Comparison of ENCODE assay signal across 8 mouse cellular contexts in the genomic region with DNA sequence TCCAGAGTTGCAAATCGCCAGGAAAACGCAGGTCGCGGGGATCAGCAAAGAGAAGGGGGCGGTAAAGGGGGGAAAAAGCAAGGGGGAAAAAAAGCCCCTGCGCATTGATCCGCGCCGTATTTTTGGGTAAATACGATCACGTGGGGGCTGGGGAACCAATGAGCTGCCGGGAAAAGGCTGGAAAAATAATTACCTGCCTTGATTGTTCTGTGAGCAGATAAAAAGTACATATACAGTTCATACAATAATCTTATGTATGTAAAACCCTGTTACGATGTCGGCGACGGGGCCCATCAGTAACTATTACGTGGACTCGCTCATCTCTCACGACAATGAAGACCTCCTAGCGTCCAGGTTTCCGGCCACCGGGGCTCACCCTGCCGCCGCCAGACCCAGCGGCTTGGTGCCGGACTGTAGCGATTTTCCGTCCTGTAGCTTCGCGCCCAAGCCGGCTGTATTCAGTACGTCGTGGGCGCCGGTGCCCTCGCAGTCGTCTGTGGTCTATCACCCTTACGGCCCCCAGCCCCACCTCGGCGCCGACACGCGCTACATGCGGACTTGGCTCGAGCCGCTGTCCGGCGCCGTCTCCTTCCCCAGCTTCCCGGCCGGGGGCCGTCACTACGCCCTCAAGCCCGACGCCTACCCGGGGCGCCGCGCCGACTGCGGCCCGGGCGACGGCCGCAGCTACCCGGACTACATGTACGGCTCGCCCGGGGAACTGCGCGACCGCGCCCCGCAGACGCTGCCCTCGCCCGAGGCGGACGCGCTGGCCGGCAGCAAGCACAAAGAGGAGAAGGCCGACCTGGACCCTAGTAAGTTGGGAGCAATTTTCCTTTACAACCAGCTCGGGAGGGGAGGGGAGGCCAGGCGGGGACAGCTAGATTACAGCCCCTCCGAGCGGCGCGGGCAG. TPM values are rescaled to one million over a fixed set of nuclear protein-coding genes. Genes with fewer than 3 reads are reported as not detected.
DNase-seq lines count a peak whose midpoint lies in the region; ATAC-seq lines count a peak whose summit lies in the region.

No protein-coding gene starts in this region.

- H3K9me3 ChIP-seq in heart, embryonic 10.5 days = no peaks in the 10 kb centered on the region
- no peaks in the 10 kb centered on the region for H3K9me3 ChIP-seq in hindbrain, embryonic 11.5 days (ENCODE audit: control insufficient read depth, low read length)
- no peaks in the 10 kb centered on the region for H3K9me3 ChIP-seq in liver, embryonic 13.5 days (replicated peaks)

- H3K36me3 ChIP-seq in heart, embryonic 10.5 days = no peaks in the 10 kb centered on the region
- H3K36me3 ChIP-seq in hindbrain, embryonic 11.5 days (ENCODE audit: control insufficient read depth, insufficient read depth, low read length) = no peaks in the 10 kb centered on the region
- H3K36me3 ChIP-seq in liver, embryonic 13.5 days = no peaks in the 10 kb centered on the region

- H3K9ac ChIP-seq in hindbrain, embryonic 11.5 days (ENCODE audit: low read depth, low read length) = no peak overlapping the region
- H3K9ac ChIP-seq in liver, embryonic 13.5 days = no peak overlapping the region

- no peak for DNase-seq in heart, embryonic 10.5 days (ENCODE audit: low spot score)
- DNase-seq in heart, postnatal 36 days = no peak
- DNase-seq in ZHBTc4 (ENCODE audit: low read depth, low spot score) = peak; percentile 85
- peak; percentile 76 for DNase-seq in hindbrain, embryonic 11.5 days (ENCODE audit: low spot score)
- DNase-seq in liver, embryonic 13.5 days = no peak
- no peak for DNase-seq in spleen, postnatal 10 days (ENCODE audit: low spot score in 2 of 2)
- DNase-seq in thymus, adult 18-20 months = no peak
- no peak for DNase-seq in layer of hippocampus, adult 11-12 months (ENCODE audit: low spot score)

- peak overlapping the region; percentile 51 for H3K4me3 ChIP-seq in heart, embryonic 10.5 days
- H3K4me3 ChIP-seq in hindbrain, embryonic 11.5 days (ENCODE audit: low read depth, low read length) = peak overlapping the region; percentile 23
- peak overlapping the region; percentile 12 for H3K4me3 ChIP-seq in liver, embryonic 13.5 days (replicated peaks)

- H3K27ac ChIP-seq in heart, embryonic 10.5 days = no peak overlapping the region
- no peak overlapping the region for H3K27ac ChIP-seq in hindbrain, embryonic 11.5 days (ENCODE audit: low read depth, low read length)
- H3K27ac ChIP-seq in liver, embryonic 13.5 days = no peak overlapping the region

- intact Hi-C loops in heart, postnatal 36 days (cut with DNase I) = no loop called here

- H3K27me3 ChIP-seq in heart, embryonic 10.5 days (ENCODE audit: insufficient read depth, poor library complexity, severe bottlenecking) = peaks cover 100% of the 10 kb centered on the region
- H3K27me3 ChIP-seq in hindbrain, embryonic 11.5 days (ENCODE audit: control insufficient read depth, insufficient read depth, low read length) = peaks cover 96% of the 10 kb centered on the region
- H3K27me3 ChIP-seq in liver, embryonic 13.5 days = peaks cover 100% of the 10 kb centered on the region

- under 1% methylated on average over 88 of the region's 88 CpGs for WGBS in heart, embryonic 10.5 days
- under 1% methylated on average over 88 of the region's 88 CpGs for WGBS in hindbrain, embryonic 11.5 days
- WGBS in liver, embryonic 13.5 days (ENCODE audit: insufficient replicate concordance) = 1% methylated on average over 88 of the region's 88 CpGs

- ATAC-seq in hindbrain, embryonic 11.5 days (ENCODE audit: low FRiP score) = 0 out of 2 replicates have a peak, but pooled peaks have one; percentile 33
- ATAC-seq in liver, embryonic 13.5 days (ENCODE audit: low read depth) = no peak

- H3K4me2 ChIP-seq in hindbrain, embryonic 11.5 days (replicated peaks; ENCODE audit: low read depth, low read length) = peak overlapping the region; percentile 50
- H3K4me2 ChIP-seq in liver, embryonic 13.5 days = peak overlapping the region; percentile 46

- H3K4me1 ChIP-seq in heart, embryonic 10.5 days = peaks cover 16% of the 10 kb centered on the region
- H3K4me1 ChIP-seq in hindbrain, embryonic 11.5 days (replicated peaks; ENCODE audit: control insufficient read depth, insufficient read depth, low read length) = no peaks in the 10 kb centered on the region
- 0 out of 2 replicates have a peak, but pooled peaks cover 6% of the 10 kb centered on the region for H3K4me1 ChIP-seq in liver, embryonic 13.5 days (replicated peaks)

RNA-seq across cellular contexts. Expression of gene Hoxc9, which starts 5.4 kb away (rescaled TPM):
- 0.49 TPM in 1 of 2 replicates, not detected in the other for polyA plus RNA-seq in heart, embryonic 10.5 days (2016; fragmentation: Nextera tagmentation; extraction: Ambion mirVana)
- not detected for total RNA-seq in heart, postnatal 36 days (2021)
- polyA plus RNA-seq in hindbrain, embryonic 11.5 days (2014; fragmentation: Nextera tagmentation; extraction: Ambion mirVana) = not detected in 2 replicates
- 0.07 TPM in 1 of 2 replicates, not detected in the other for polyA plus RNA-seq in liver, embryonic 13.5 days (2015; fragmentation: Nextera tagmentation; extraction: Ambion mirVana)

RNA-seq across cellular contexts. Expression of gene Hoxc8, which starts 8.8 kb away (rescaled TPM):
- polyA plus RNA-seq in heart, embryonic 10.5 days (2016; fragmentation: Nextera tagmentation; extraction: Ambion mirVana) = 0.06 and 1.7 TPM in 2 replicates
- total RNA-seq in heart, postnatal 36 days (2021) = not detected
- not detected in 2 replicates for polyA plus RNA-seq in hindbrain, embryonic 11.5 days (2014; fragmentation: Nextera tagmentation; extraction: Ambion mirVana)
- 0.19 and 0.20 TPM in 2 replicates for polyA plus RNA-seq in liver, embryonic 13.5 days (2015; fragmentation: Nextera tagmentation; extraction: Ambion mirVana)

RNA-seq across cellular contexts. Expression of gene Hoxc5, which starts 14.4 kb away (rescaled TPM):
- polyA plus RNA-seq in heart, embryonic 10.5 days (2016; fragmentation: Nextera tagmentation; extraction: Ambion mirVana) = 0.60 and 5.5 TPM in 2 replicates
- not detected for total RNA-seq in heart, postnatal 36 days (2021)
- polyA plus RNA-seq in hindbrain, embryonic 11.5 days (2014; fragmentation: Nextera tagmentation; extraction: Ambion mirVana) = 21.0 and 21.6 TPM in 2 replicates
- polyA plus RNA-seq in liver, embryonic 13.5 days (2015; fragmentation: Nextera tagmentation; extraction: Ambion mirVana) = 0.27 and 0.28 TPM in 2 replicates

RNA-seq across cellular contexts. Expression of gene Hoxc10, which starts 15.0 kb away (rescaled TPM):
- 0.07 and 0.62 TPM in 2 replicates for polyA plus RNA-seq in heart, embryonic 10.5 days (2016; fragmentation: Nextera tagmentation; extraction: Ambion mirVana)
- not detected for total RNA-seq in heart, postnatal 36 days (2021)
- not detected in 2 replicates for polyA plus RNA-seq in hindbrain, embryonic 11.5 days (2014; fragmentation: Nextera tagmentation; extraction: Ambion mirVana)
- not detected in 2 replicates for polyA plus RNA-seq in liver, embryonic 13.5 days (2015; fragmentation: Nextera tagmentation; extraction: Ambion mirVana)

RNA-seq across cellular contexts. Expression of gene Hoxc6, which starts 16.4 kb away (rescaled TPM):
- polyA plus RNA-seq in heart, embryonic 10.5 days (2016; fragmentation: Nextera tagmentation; extraction: Ambion mirVana) = 0.23 and 1.8 TPM in 2 replicates
- under 1 TPM in 1 of 2 experiments, not detected in 1; 0.25 TPM for total RNA-seq in heart, postnatal 36 days (2021)
- polyA plus RNA-seq in hindbrain, embryonic 11.5 days (2014; fragmentation: Nextera tagmentation; extraction: Ambion mirVana) = 0.45 and 5.4 TPM in 2 replicates
- 0.13 and 0.14 TPM in 2 replicates for polyA plus RNA-seq in liver, embryonic 13.5 days (2015; fragmentation: Nextera tagmentation; extraction: Ambion mirVana)

Comparison
In these comparisons a context has a peak if more than half of its experiments do, and no peak if none do; other contexts are left out.
1. DNase-seq: peak in ZHBTc4 (single experiment) and hindbrain, embryonic 11.5 days (single experiment); none in heart, embryonic 10.5 days (single experiment), heart, postnatal 36 days (0 of 2), liver, embryonic 13.5 days (single experiment), spleen, postnatal 10 days (0 of 2), thymus, adult 18-20 months (0 of 2) and layer of hippocampus, adult 11-12 months (single experiment).
2. Peak in every context shown above with its lines, with median percentiles within 50 percentile points of each other: H3K4me3 ChIP-seq.